Mouse (Mus musculus) MEL (cell line): ENCODE results near the gene Smarcc2. TPM values are rescaled to one million over a fixed set of nuclear protein-coding genes. Genes with fewer than 3 reads are reported as not detected.

ENCODE experiments used
- DNase-seq: peaks from one replicate; pipeline ENCODE4 v3.0.0; 2011; ENCODE audit warnings: low read depth, low spot score
- H3K27ac ChIP-seq: 2 replicates; pipeline ENCODE4 v1.5.1; 2012; ENCODE audit warnings: low read depth, mild to moderate bottlenecking, control low read depth, low read length, moderate library complexity; ENCODE audit not compliant: control insufficient read depth
- H3K27me3 ChIP-seq, 2 experiments: fragments of 150-350 bp in 1 of 2; sonication (generic) in 1 of 2; 2 replicates each; pipeline ENCODE4 v1.6.1; 2012; ENCODE audit warnings: low read length in 2 of 2, mild to moderate bottlenecking in 2 of 2, improper control_type of control experiment in 1 of 2, moderate library complexity in 1 of 2; ENCODE audit not compliant: insufficient read depth in 2 of 2, control insufficient read depth in 1 of 2
- H3K36me3 ChIP-seq, 2 experiments: 2 replicates each; pipeline ENCODE4 v1.6.1; 2012 to 2014; ENCODE audit warnings: low read length in 2 of 2, improper control_type of control experiment in 1 of 2, inconsistent platforms in 1 of 2, mild to moderate bottlenecking in 1 of 2; ENCODE audit not compliant: insufficient read depth in 2 of 2, control insufficient read depth in 1 of 2
- H3K4me1 ChIP-seq, 2 experiments: fragments of 150-350 bp in 1 of 2; sonication (generic) in 1 of 2; 2 replicates each; pipeline ENCODE4 v1.6.1; 2012; ENCODE audit warnings: low read length in 2 of 2, improper control_type of control experiment in 1 of 2, mild to moderate bottlenecking in 1 of 2; ENCODE audit not compliant: insufficient read depth in 2 of 2, control insufficient read depth in 1 of 2
- H3K4me3 ChIP-seq, 2 experiments: fragments of 150-350 bp in 1 of 2; sonication (generic) in 1 of 2; 2 replicates each; pipeline ENCODE4 v1.5.1; 2012; ENCODE audit warnings: low read depth in 2 of 2, low read length in 2 of 2, mild to moderate bottlenecking in 2 of 2, moderate library complexity in 2 of 2, control low read depth in 1 of 2, improper control_type of control experiment in 1 of 2; ENCODE audit not compliant: control insufficient read depth in 1 of 2, insufficient read depth in 1 of 2
- H3K79me2 ChIP-seq: 2 replicates; pipeline ENCODE4 v1.6.1; 2012; ENCODE audit warnings: mild to moderate bottlenecking, low read length, moderate library complexity; ENCODE audit not compliant: control insufficient read depth, poor library complexity, insufficient read depth
- H3K9ac ChIP-seq: 2 replicates; pipeline ENCODE4 v1.6.1; 2012; ENCODE audit warnings: low read depth, mild to moderate bottlenecking, control low read depth, low read length, moderate library complexity; ENCODE audit not compliant: control insufficient read depth, poor library complexity, severe bottlenecking
- H3K9me3 ChIP-seq: fragments of 150-350 bp; sonication (generic); replicated peaks from 2 replicates; pipeline ENCODE4 v1.6.1; 2012; ENCODE audit warnings: mild to moderate bottlenecking, low read length, improper control_type of control experiment, moderate library complexity; ENCODE audit not compliant: insufficient read depth
- BHLHE40 ChIP-seq: IDR thresholded peaks from 2 replicates; pipeline ENCODE4 v1.6.1; 2012; ENCODE audit warnings: low read depth, mild to moderate bottlenecking, inconsistent platforms, low read length, improper control_type of control experiment, borderline replicate concordance
- CHD2 ChIP-seq: IDR thresholded peaks from 2 replicates; pipeline ENCODE4 v1.6.1; 2011; ENCODE audit warnings: low read length, improper control_type of control experiment
- ETS1 ChIP-seq: IDR thresholded peaks from 2 replicates; pipeline ENCODE4 v1.6.1; 2012; ENCODE audit warnings: low read depth, mild to moderate bottlenecking, inconsistent platforms, low read length, improper control_type of control experiment, moderate library complexity
- GATA1 ChIP-seq: IDR thresholded peaks from 2 replicates; pipeline ENCODE4 v1.6.1; 2011; ENCODE audit warnings: low read depth, low read length, improper control_type of control experiment
- HCFC1 ChIP-seq: IDR thresholded peaks from 2 replicates; pipeline ENCODE4 v1.6.1; 2012; ENCODE audit warnings: low read depth, mild to moderate bottlenecking, inconsistent platforms, low read length, improper control_type of control experiment, moderate library complexity
- KAT2A ChIP-seq: conservative IDR thresholded peaks from 2 replicates; pipeline ENCODE4 v1.6.1; 2012; ENCODE audit warnings: low read depth, low read length, improper control_type of control experiment, inconsistent platforms
- NRF1 ChIP-seq: IDR thresholded peaks from 2 replicates; pipeline ENCODE4 v1.6.1; 2014; ENCODE audit warnings: low read depth, mild to moderate bottlenecking, inconsistent platforms, low read length, improper control_type of control experiment, moderate library complexity; ENCODE audit not compliant: poor library complexity, insufficient read depth, severe bottlenecking
- POLR2A ChIP-seq, 2 experiments: IDR thresholded peaks; 2 replicates each; pipeline ENCODE4 v1.6.1; 2011 to 2012; ENCODE audit warnings: low read length in 2 of 2, mild to moderate bottlenecking in 2 of 2, control low read depth in 1 of 2, improper control_type of control experiment in 1 of 2, low read depth in 1 of 2, moderate library complexity in 1 of 2; ENCODE audit not compliant: control insufficient read depth in 1 of 2, insufficient read depth in 1 of 2, poor library complexity in 1 of 2
- SIN3A ChIP-seq: IDR thresholded peaks from 2 replicates; pipeline ENCODE4 v1.6.1; 2012; ENCODE audit warnings: low read length, improper control_type of control experiment, inconsistent platforms
- SMC3 ChIP-seq: IDR thresholded peaks from 2 replicates; pipeline ENCODE4 v1.6.1; 2011; ENCODE audit warnings: low read depth, low read length, improper control_type of control experiment
- TAL1 ChIP-seq: IDR thresholded peaks from 2 replicates; pipeline ENCODE4 v1.6.1; 2012; ENCODE audit warnings: mild to moderate bottlenecking, inconsistent platforms, low read length, moderate library complexity, mixed read lengths
- TBP ChIP-seq: IDR thresholded peaks from 2 replicates; pipeline ENCODE4 v1.8.0; 2011; ENCODE audit warnings: low read depth, low read length, improper control_type of control experiment
- UBTF ChIP-seq: IDR thresholded peaks from 2 replicates; pipeline ENCODE4 v1.6.1; 2012; ENCODE audit warnings: low read depth, mild to moderate bottlenecking, inconsistent platforms, low read length, improper control_type of control experiment, moderate library complexity, borderline replicate concordance; ENCODE audit not compliant: insufficient read depth
- USF2 ChIP-seq, 2 experiments: IDR thresholded peaks; 2 replicates each; pipeline ENCODE4 v1.6.1; 2011 to 2012; ENCODE audit warnings: improper control_type of control experiment in 2 of 2, low read length in 2 of 2, borderline replicate concordance in 1 of 2, inconsistent platforms in 1 of 2, low read depth in 1 of 2, mild to moderate bottlenecking in 1 of 2; ENCODE audit not compliant: insufficient read depth in 1 of 2
- ZC3H11A ChIP-seq: IDR thresholded peaks from 2 replicates; pipeline ENCODE4 v1.6.1; 2012; ENCODE audit warnings: low read depth, mild to moderate bottlenecking, inconsistent platforms, low read length, improper control_type of control experiment
- polyA plus RNA-seq, 2 experiments: library from polyadenylated mRNA; stranded (reverse) in 1 of 2; unstranded in 1 of 2; fragments of >175 nt in 1 of 2; fragments of >200 nt in 1 of 2; gene quantifications; 2 replicates each; pipeline versions ENCODE4 v1.2.1 to v1.2.4; 2012; ENCODE audit warnings: low replicate concordance in 2 of 2, low read depth in 1 of 2; ENCODE audit not compliant: insufficient read length in 2 of 2, insufficient read depth in 1 of 2, missing spikeins in 1 of 2
- total RNA-seq: library from RNA; depleted of rRNA; stranded (reverse); fragments of 300-350 nt; gene quantifications from 2 replicates; pipeline ENCODE4 v1.2.3, GENCODE M21; 2012

Gene Smarcc2
- total and polyA plus RNA-seq, 3 experiments, result 24.8 to 226 (median 68.8) TPM

DNA sequence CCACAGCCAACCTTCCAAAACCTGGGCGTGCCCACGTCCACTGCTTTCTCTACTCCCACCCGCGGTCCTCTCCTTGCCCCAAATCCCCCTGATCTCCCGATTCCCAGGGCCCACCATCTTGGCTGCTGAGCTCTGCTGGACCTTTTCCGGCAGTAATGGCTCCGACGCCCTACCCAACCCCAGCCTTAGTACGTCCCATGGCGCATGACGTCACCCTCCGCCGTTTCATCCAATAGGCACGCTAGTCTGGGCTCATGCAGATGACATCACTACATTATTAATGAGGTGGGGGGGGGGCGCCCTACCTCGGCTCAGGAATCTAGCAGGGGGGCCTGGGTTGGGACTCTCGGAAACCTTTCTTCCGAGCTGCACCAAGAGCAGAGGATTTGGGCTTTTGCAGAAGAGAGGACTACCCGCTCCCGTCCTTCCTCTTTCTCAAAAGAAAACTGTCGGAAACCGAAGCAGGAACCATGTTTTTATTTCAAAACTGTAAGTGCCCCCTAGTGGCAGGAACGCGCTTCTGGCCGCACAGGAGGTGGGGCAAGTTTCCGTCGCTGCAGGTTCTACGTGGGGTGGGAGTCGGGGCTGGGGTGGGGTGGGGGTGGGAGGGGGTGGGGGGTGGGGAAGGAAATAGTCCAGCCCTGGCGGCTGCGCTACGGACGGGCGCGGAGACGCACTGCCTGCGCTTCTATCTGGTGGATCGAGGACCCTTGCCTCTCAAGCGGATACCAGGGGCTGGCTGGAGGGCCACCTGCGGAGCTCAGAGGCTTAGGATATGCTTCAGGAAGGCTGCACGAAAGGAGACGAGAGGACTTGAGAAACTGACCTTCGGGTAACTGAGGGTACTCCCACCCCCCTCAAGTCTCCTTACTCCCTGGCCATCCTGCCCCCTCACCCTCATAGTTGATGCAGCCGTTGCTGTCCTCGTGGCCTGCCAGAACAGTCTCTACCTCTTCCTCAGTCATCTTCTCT lies 34.9 kb downstream of the Smarcc2 start, which contains the start of gene Myl6 (continued):
- no peak for TF ChIP-seq TAL1
- peak; percentile 40; the same call in 1 of the 2 replicates for TF ChIP-seq NRF1
- no peak for TF ChIP-seq USF2 (IDR thresholded peaks at IDR 0.05; ENCODE audit: borderline replicate concordance in 1 of 2, insufficient read depth in 1 of 2, low read depth in 1 of 2, low read length in 2 of 2)
- peak; percentile 94 for TF ChIP-seq SIN3A
- peak; percentile 83 for TF ChIP-seq HCFC1
- TF ChIP-seq GATA1, result no peak
- TF ChIP-seq BHLHE40, result peak; percentile 25; the same call in 1 of the 2 replicates
- TF ChIP-seq KAT2A, result peak; percentile 58; the same call in 1 of the 2 replicates
- peak; percentile 44 for TF ChIP-seq CHD2
- TF ChIP-seq UBTF, result no peak
- TF ChIP-seq POLR2A (IDR thresholded peaks at IDR 0.05; ENCODE audit: control insufficient read depth in 1 of 2, insufficient read depth in 1 of 2, low read depth in 1 of 2, low read length in 2 of 2, poor library complexity in 1 of 2), result peak; percentile 82 to 91
- TF ChIP-seq ETS1, result peak; percentile 64; the same call in 1 of the 2 replicates
- peak; percentile 23; the same call in 1 of the 2 replicates for TF ChIP-seq ZC3H11A
- peak; percentile 22 for TF ChIP-seq SMC3

DNA sequence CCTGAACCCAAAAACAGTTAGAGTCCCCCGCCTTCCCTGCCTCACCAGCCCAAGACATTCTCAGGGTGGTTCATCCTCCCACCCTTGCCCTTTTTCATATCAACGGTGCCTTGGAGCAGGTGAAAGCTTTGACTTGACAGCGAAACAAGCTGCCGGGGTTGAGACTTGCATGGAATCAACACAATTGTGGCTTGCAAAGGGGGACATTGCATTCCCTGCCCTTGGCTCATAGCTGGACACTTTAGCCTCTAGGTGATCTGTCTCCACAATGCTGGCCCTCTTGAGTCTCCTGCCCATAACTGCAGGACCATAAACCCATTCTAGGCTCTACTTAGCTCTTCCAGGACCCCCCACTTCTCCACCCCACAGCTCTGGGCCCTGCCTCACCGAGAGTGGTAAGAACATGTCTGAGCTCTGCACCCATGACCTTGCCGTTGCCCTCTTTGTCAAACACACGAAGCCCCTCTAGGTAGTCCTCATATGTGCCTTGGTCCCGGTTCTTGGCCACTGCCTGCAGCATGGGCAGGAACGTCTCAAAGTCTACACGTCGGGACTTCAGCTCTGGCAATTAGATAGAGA lies 35.7 kb downstream of the Smarcc2 start:
- H3K36me3 ChIP-seq, result peaks cover 8 to 24% of the 10 kb centered on the region in 2 experiments
- peak overlapping the region; percentile 77 for H3K27ac ChIP-seq
- H3K4me1 ChIP-seq, result peaks cover 15 to 34% of the 10 kb centered on the region in 2 experiments
- H3K79me2 ChIP-seq, result peaks cover 36% of the 10 kb centered on the region
- H3K9ac ChIP-seq, result peak overlapping the region; percentile 86
- H3K4me3 ChIP-seq, result peak overlapping the region; percentile 64 to 79
- TF ChIP-seq NRF1 (no peak), TBP (0 out of 2 replicates have a peak, but pooled peaks have one; percentile 12)
- no peak for DNase-seq
- no peaks in the 10 kb centered on the region for H3K9me3 ChIP-seq
- H3K27me3 ChIP-seq, result no peaks in the 10 kb centered on the region
